Mouse (Mus musculus): ENCODE measurements around the gene Kcnk18. TPM values are rescaled to one million over a fixed set of nuclear protein-coding genes. Genes with fewer than 3 reads are reported as not detected.

Kcnk18 gene
- polyA plus RNA-seq, 1 experiment from 2014 or later, result 0.04 TPM

- WGBS, result 66% methylated on average over 9 of the region's 9 CpGs
- no peak for DNase-seq (ENCODE audit: low spot score)
- peaks cover 49% of the 10 kb centered on the region for H3K4me1 ChIP-seq
- peaks cover 47% of the 10 kb centered on the region for H3K27me3 ChIP-seq (replicated peaks; ENCODE audit: low read depth, poor library complexity, severe bottlenecking)
- no peak overlapping the region for H3K27ac ChIP-seq (replicated peaks)
- H3K4me3 ChIP-seq, result no peak overlapping the region
- H3K36me3 ChIP-seq (replicated peaks), result no peaks in the 10 kb centered on the region
- no peaks in the 10 kb centered on the region for H3K9me3 ChIP-seq
Observed at GRCm38 (mm10) chr19:59264838-59265532, 46.0 kb downstream of the Kcnk18 start.

GRCm38 (mm10) chr19:59265907-59266306, 46.9 kb downstream of the Kcnk18 start:
- WGBS, result 70% methylated on average over 6 of the region's 6 CpGs
- no peak for DNase-seq (ENCODE audit: low spot score)
- no peaks in the 10 kb centered on the region for H3K36me3 ChIP-seq (replicated peaks)
- no peak overlapping the region for H3K27ac ChIP-seq (replicated peaks)
- H3K4me3 ChIP-seq, result no peak overlapping the region
- peaks cover 40% of the 10 kb centered on the region for H3K4me1 ChIP-seq
- H3K9me3 ChIP-seq, result no peaks in the 10 kb centered on the region
- peaks cover 38% of the 10 kb centered on the region for H3K27me3 ChIP-seq (replicated peaks; ENCODE audit: low read depth, poor library complexity, severe bottlenecking)

- no peaks in the 10 kb centered on the region for H3K9me3 ChIP-seq
- no peak overlapping the region for H3K4me3 ChIP-seq
- peak; percentile 47 for DNase-seq (ENCODE audit: low spot score)
- 16% methylated on average over 5 of the region's 5 CpGs for WGBS
- H3K4me1 ChIP-seq, result peaks cover 30% of the 10 kb centered on the region
- H3K27me3 ChIP-seq (replicated peaks; ENCODE audit: low read depth, poor library complexity, severe bottlenecking), result peaks cover 22% of the 10 kb centered on the region
- peak overlapping the region; percentile 55 for H3K27ac ChIP-seq (replicated peaks)
- no peaks in the 10 kb centered on the region for H3K36me3 ChIP-seq (replicated peaks)
Observed at GRCm38 (mm10) chr19:59267417-59267963, 48.5 kb downstream of the Kcnk18 start.

GRCm38 (mm10) chr19:59273190-59273589, 54.2 kb downstream of the Kcnk18 start:
- no peak overlapping the region for H3K4me3 ChIP-seq
- no peaks in the 10 kb centered on the region for H3K27me3 ChIP-seq (replicated peaks; ENCODE audit: low read depth, poor library complexity, severe bottlenecking)
- H3K4me1 ChIP-seq, result peaks cover 3% of the 10 kb centered on the region
- 89% methylated on average over 7 of the region's 7 CpGs for WGBS
- no peaks in the 10 kb centered on the region for H3K36me3 ChIP-seq (replicated peaks)
- no peak overlapping the region for H3K27ac ChIP-seq (replicated peaks)
- no peak for DNase-seq (ENCODE audit: low spot score)
- no peaks in the 10 kb centered on the region for H3K9me3 ChIP-seq

- Histone ChIP-seq H3K27ac (replicated peaks) (no peak overlapping the region), H3K4me1 (peaks cover 3% of the 10 kb centered on the region; the same call in 1 of the 2 replicates), H3K9me3 (no peaks in the 10 kb centered on the region), H3K4me3 (no peak overlapping the region), H3K27me3 (replicated peaks; ENCODE audit: low read depth, poor library complexity, severe bottlenecking) (no peaks in the 10 kb centered on the region), H3K36me3 (replicated peaks) (0 out of 2 replicates have a peak, but pooled peaks cover 10% of the 10 kb centered on the region)
- WGBS, result 86% methylated on average over 7 of the region's 7 CpGs
- no peak for DNase-seq (ENCODE audit: low spot score)
Observed at GRCm38 (mm10) chr19:59276354-59276753, 57.3 kb downstream of the Kcnk18 start.

- DNase-seq (ENCODE audit: low spot score), result no peak
Observed at GRCm38 (mm10) chr19:59280841-59281240, 61.8 kb downstream of the Kcnk18 start.

GRCm38 (mm10) chr19:59282001-59282400, 63.0 kb downstream of the Kcnk18 start:
- no peaks in the 10 kb centered on the region for H3K9me3 ChIP-seq
- H3K36me3 ChIP-seq (replicated peaks), result 0 out of 2 replicates have a peak, but pooled peaks cover 10% of the 10 kb centered on the region
- peaks cover 3% of the 10 kb centered on the region; the same call in 1 of the 2 replicates for H3K4me1 ChIP-seq
- 88% methylated on average over 3 of the region's 3 CpGs for WGBS
- no peak overlapping the region for H3K27ac ChIP-seq (replicated peaks)
- no peak overlapping the region for H3K4me3 ChIP-seq
- DNase-seq (ENCODE audit: low spot score), result no peak
- no peaks in the 10 kb centered on the region for H3K27me3 ChIP-seq (replicated peaks; ENCODE audit: low read depth, poor library complexity, severe bottlenecking)

More at GRCm38 (mm10) chr19:59280841-59281240, 61.8 kb downstream of the Kcnk18 start:
- no peaks in the 10 kb centered on the region for H3K9me3 ChIP-seq
- no peak overlapping the region for H3K4me3 ChIP-seq
- no peak overlapping the region for H3K27ac ChIP-seq (replicated peaks)
- H3K4me1 ChIP-seq, result peaks cover 3% of the 10 kb centered on the region; the same call in 1 of the 2 replicates
- 0 out of 2 replicates have a peak, but pooled peaks cover 10% of the 10 kb centered on the region for H3K36me3 ChIP-seq (replicated peaks)
- H3K27me3 ChIP-seq (replicated peaks; ENCODE audit: low read depth, poor library complexity, severe bottlenecking), result no peaks in the 10 kb centered on the region

Other genes with a start within 250 kb of the Kcnk18 start
- 2.6 and 3.0 TPM in 2 replicates for gene Shtn1, start 143.1 kb upstream of the Kcnk18 start, polyA plus RNA-seq (2016; fragmentation: Nextera tagmentation; extraction: Ambion mirVana)
- 1.2 and 1.7 TPM in 2 replicates for gene Vax1, start 49.2 kb upstream of the Kcnk18 start, polyA plus RNA-seq (2016; fragmentation: Nextera tagmentation; extraction: Ambion mirVana)
- gene Slc18a2, start 41.7 kb downstream of the Kcnk18 start, polyA plus RNA-seq (2016; fragmentation: Nextera tagmentation; extraction: Ambion mirVana), result 11.2 and 12.8 TPM in 2 replicates
- gene Rps12-ps3, start 103.1 kb downstream of the Kcnk18 start, polyA plus RNA-seq (2016; fragmentation: Nextera tagmentation; extraction: Ambion mirVana), result 7.5 and 33.5 TPM in 2 replicates
- gene Pdzd8, start 126.6 kb downstream of the Kcnk18 start, polyA plus RNA-seq (2016; fragmentation: Nextera tagmentation; extraction: Ambion mirVana), result 9.8 and 10.7 TPM in 2 replicates
- gene Emx2, start 239.2 kb downstream of the Kcnk18 start, polyA plus RNA-seq (2016; fragmentation: Nextera tagmentation; extraction: Ambion mirVana), result 8.0 and 12.1 TPM in 2 replicates

Measured in embryonic facial prominence, embryonic 10.5 days (tissue).